Mouse (Mus musculus) midbrain, embryonic 16.5 days (tissue): ENCODE data around the gene Clstn2. TPM values are rescaled to one million over a fixed set of nuclear protein-coding genes. Genes with fewer than 3 reads are reported as not detected.

Source experiments
- ATAC-seq: fragments of 200-750 bp; cut with Nextera tagmentation; 2 replicates; pipeline ENCODE4 v1.8.0; 2017; ENCODE audit warnings: moderate TSS enrichment
- H3K27ac ChIP-seq: fragments of 300-500 bp; sonication (generic); 2 replicates; pipeline ENCODE4 v1.5.1; 2014; ENCODE audit warnings: mild to moderate bottlenecking, low read length, mixed read lengths
- H3K27me3 ChIP-seq: fragments of 300-500 bp; sonication (generic); 2 replicates; pipeline ENCODE4 v1.6.1; 2014; ENCODE audit warnings: low read depth, low read length, mixed read lengths; ENCODE audit not compliant: control insufficient read depth, insufficient read depth
- H3K36me3 ChIP-seq: fragments of 300-500 bp; sonication (generic); 2 replicates; pipeline ENCODE4 v1.6.1; 2014; ENCODE audit warnings: mild to moderate bottlenecking, low read length, moderate library complexity, mixed read lengths; ENCODE audit not compliant: control insufficient read depth, insufficient read depth
- H3K4me1 ChIP-seq: fragments of 300-500 bp; sonication (generic); 2 replicates; pipeline ENCODE4 v1.6.1; 2014; ENCODE audit warnings: mild to moderate bottlenecking, low read length, mixed read lengths; ENCODE audit not compliant: control insufficient read depth, insufficient read depth
- H3K4me2 ChIP-seq: fragments of 300-500 bp; sonication (generic); 2 replicates; pipeline ENCODE4 v1.6.1; 2014; ENCODE audit warnings: mild to moderate bottlenecking, low read length, mixed read lengths
- H3K4me3 ChIP-seq: fragments of 300-500 bp; sonication (generic); 2 replicates; pipeline ENCODE4 v1.5.1; 2014; ENCODE audit warnings: low read depth, mild to moderate bottlenecking, low read length, moderate library complexity, mixed read lengths
- H3K9ac ChIP-seq: fragments of 300-500 bp; sonication (generic); 2 replicates; pipeline ENCODE4 v1.6.1; 2014; ENCODE audit warnings: low read depth, low read length, mixed read lengths
- H3K9me3 ChIP-seq: fragments of 300-500 bp; sonication (generic); replicated peaks from 2 replicates; pipeline ENCODE4 v1.6.1; 2014; ENCODE audit warnings: mild to moderate bottlenecking, low read length, mixed read lengths; ENCODE audit not compliant: control insufficient read depth, poor library complexity, severe bottlenecking
- WGBS: fragments of 180-500 bp; shearing (Covaris S2); extraction: QIAGEN DNeasy Blood & Tissue Kit; methylation state at CpG from one replicate; pipeline ENCODE4 v1.1.7; 2014; 5-methylcytosine and 5-hydroxymethylcytosine counted together
- polyA plus RNA-seq: library from polyadenylated mRNA; unstranded; fragments of >200 nt; fragmentation: Nextera tagmentation; extraction: Ambion mirVana; gene quantifications from 2 replicates; pipeline ENCODE4 v1.2.1, GENCODE M21; 2015

Clstn2 gene
- polyA plus RNA-seq, 1 experiment from 2014 or later = 10.2 TPM

DNA sequence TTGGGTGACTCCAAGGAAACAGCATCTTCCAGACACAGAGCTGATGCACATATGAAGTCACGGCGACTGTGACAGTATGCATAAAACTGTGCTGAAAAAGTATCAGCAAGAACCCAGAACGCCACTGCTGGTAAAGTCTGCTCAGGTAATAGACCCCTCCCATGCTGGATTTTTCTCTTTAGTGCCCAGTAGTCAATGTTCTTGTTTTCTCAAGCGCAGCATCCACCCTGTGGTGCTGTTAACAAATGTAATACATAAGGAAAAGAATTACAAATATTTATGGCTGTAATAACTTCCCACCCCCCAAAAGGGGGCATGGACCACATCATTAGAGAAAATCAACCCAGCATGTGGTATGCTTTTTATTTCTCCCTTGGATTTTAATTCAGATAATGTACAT, 372.0 kb downstream of the Clstn2 start:
- no peak for ATAC-seq
- Histone ChIP-seq H3K27ac (no peak overlapping the region), H3K4me2 (no peak overlapping the region)

DNA sequence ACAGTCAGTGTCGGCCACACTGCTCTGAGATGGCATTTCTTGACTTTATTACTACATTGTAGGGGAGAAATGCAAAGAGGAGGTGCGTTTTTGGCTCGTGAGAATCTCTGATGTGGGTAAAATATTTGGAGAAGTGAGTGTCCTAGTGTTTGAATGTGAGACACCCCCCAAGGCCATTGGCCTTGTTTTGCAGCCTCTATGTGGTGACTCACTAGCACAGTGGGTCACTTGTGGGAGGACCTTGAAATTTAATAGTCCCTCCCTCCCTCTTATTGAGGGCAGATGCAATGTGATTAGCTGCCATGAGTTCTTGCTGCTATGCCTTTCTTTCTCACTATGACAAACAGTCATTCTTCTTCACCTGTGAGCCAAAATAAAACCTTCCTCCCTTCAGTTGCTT, 374.2 kb downstream of the Clstn2 start:
- Histone ChIP-seq H3K27ac (no peak overlapping the region), H3K4me2 (no peak overlapping the region), H3K9me3 (no peaks in the 10 kb centered on the region), H3K27me3 (no peaks in the 10 kb centered on the region), H3K4me3 (no peak overlapping the region), H3K36me3 (no peaks in the 10 kb centered on the region), H3K9ac (no peak overlapping the region), H3K4me1 (no peaks in the 10 kb centered on the region)
- no peak for ATAC-seq
- WGBS = 81% methylated on average over 3 of the region's 3 CpGs

More for the DNA sequence above, 372.0 kb downstream of the Clstn2 start:
- H3K9me3 ChIP-seq = no peaks in the 10 kb centered on the region
- WGBS = 92% methylated on average over 4 of the region's 4 CpGs
- H3K4me3 ChIP-seq = no peak overlapping the region
- no peaks in the 10 kb centered on the region for H3K36me3 ChIP-seq
- no peaks in the 10 kb centered on the region for H3K27me3 ChIP-seq
- no peaks in the 10 kb centered on the region for H3K4me1 ChIP-seq
- no peak overlapping the region for H3K9ac ChIP-seq

DNA sequence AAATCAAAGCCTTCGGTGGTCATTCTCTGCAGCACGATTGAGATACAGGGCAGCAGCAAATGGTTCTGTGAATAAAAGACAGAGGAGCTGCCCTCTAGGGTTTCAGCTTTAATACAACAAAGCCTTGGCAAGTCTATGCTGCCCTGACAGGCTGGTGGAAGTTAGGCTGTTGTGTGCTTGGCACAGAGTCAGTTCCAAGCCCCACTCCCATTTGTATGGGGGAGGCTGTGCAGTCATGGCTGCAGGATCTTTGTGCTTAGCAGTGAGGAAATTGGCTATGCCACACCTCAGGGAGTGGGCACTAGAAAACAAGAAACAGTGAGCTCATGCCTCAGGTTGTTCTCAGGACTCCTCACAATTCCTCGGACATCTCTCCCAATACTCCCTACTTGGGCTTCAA, 384.6 kb downstream of the Clstn2 start:
- 66% methylated on average over 3 of the region's 3 CpGs for WGBS

DNA sequence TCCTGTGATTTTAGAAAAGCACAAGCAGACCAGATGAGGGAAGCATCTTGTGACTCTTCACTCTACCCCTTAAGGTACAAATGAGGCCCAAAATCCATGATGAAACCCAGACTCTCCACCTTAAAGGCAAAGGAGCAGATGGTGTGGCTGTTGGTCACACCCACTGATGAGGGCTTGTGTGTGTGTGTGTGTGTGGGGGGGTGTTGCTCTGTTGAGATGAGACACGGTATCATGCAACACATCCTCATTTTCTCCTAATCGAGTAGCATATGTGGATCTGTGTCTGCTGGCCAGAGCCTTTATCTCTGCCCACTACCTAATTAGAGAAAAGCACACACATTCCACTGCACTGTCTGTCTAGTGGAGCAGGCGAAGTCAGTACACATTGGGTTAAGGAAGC, 387.2 kb downstream of the Clstn2 start:
- Histone ChIP-seq H3K36me3 (no peaks in the 10 kb centered on the region), H3K4me1 (no peaks in the 10 kb centered on the region)
- WGBS = 93% methylated on average over 3 of the region's 3 CpGs

More for the DNA sequence above, 384.6 kb downstream of the Clstn2 start:
- ATAC-seq = no peak; the same call in 1 of the 2 replicates
- Histone ChIP-seq H3K36me3 (no peaks in the 10 kb centered on the region), H3K27ac (no peak overlapping the region), H3K4me2 (no peak overlapping the region), H3K9ac (no peak overlapping the region), H3K4me1 (no peaks in the 10 kb centered on the region), H3K9me3 (no peaks in the 10 kb centered on the region), H3K27me3 (no peaks in the 10 kb centered on the region), H3K4me3 (no peak overlapping the region)

DNA sequence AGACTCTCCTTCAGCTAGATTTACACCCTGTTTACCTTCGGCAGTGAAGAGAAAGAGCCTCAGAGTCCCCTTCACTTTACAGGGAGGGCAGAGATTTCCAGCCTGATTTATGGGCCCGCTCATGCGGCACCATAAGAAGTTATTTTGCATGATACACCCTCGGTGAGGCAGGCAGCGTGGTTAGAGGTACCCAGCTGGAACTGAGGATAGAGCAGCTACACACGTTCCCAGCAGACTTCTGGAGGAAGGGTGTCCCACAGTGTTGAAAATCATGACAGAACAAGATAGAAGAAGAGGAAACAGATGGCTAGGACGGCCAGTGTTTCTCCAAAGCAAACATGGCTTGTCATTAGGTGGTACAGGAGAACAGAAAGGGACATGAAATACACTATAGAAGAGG, 390.6 kb downstream of the Clstn2 start:
- no peaks in the 10 kb centered on the region for H3K4me1 ChIP-seq
- no peak for ATAC-seq
- H3K36me3 ChIP-seq = no peaks in the 10 kb centered on the region
- no peak overlapping the region for H3K27ac ChIP-seq
- no peak overlapping the region for H3K4me3 ChIP-seq
- no peak overlapping the region for H3K9ac ChIP-seq
- 79% methylated on average over 7 of the region's 7 CpGs for WGBS
- H3K27me3 ChIP-seq = no peaks in the 10 kb centered on the region
- no peak overlapping the region for H3K4me2 ChIP-seq
- H3K9me3 ChIP-seq = no peaks in the 10 kb centered on the region

More for the DNA sequence above, 387.2 kb downstream of the Clstn2 start:
- ATAC-seq = no peak
- H3K27ac ChIP-seq = no peak overlapping the region
- no peak overlapping the region for H3K4me2 ChIP-seq
- no peaks in the 10 kb centered on the region for H3K9me3 ChIP-seq
- no peaks in the 10 kb centered on the region for H3K27me3 ChIP-seq
- no peak overlapping the region for H3K9ac ChIP-seq
- H3K4me3 ChIP-seq = no peak overlapping the region

DNA sequence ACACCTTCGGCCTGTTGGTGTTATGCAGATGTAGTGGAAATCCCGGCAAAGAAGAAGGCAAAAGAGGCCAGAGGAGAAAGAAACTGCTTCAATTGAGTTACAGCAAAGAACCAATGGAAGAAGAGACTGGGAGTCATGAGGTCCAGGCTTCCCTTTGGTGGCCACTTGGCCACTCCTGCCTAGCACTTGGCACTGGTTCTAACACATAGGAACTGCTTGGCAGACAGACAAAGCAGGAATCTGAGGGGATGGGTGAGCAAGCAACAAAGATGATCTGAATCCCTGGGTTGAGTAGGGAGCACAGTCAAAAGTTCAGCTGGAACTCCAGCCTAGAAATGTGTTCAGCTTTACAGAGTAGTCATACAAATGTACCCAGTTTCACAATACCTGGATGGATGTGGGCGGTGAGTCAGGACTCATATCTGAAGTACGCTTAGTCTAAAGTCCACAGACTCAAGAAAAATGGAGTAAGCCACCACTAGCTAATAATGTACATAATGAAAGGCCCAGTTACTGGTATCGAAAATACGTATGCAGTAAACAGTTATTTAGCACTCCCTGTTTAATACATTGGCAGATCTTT, 392.9 kb downstream of the Clstn2 start:
- H3K4me3 ChIP-seq = no peak overlapping the region
- no peak for ATAC-seq
- 94% methylated on average over 6 of the region's 6 CpGs for whole genome bisulfite sequencing
- H3K4me2 ChIP-seq = no peak overlapping the region
- no peaks in the 10 kb centered on the region for H3K9me3 ChIP-seq
- no peaks in the 10 kb centered on the region for H3K36me3 ChIP-seq
- H3K4me1 ChIP-seq = no peaks in the 10 kb centered on the region
- H3K9ac ChIP-seq = no peak overlapping the region
- no peaks in the 10 kb centered on the region for H3K27me3 ChIP-seq
- H3K27ac ChIP-seq = no peak overlapping the region

DNA sequence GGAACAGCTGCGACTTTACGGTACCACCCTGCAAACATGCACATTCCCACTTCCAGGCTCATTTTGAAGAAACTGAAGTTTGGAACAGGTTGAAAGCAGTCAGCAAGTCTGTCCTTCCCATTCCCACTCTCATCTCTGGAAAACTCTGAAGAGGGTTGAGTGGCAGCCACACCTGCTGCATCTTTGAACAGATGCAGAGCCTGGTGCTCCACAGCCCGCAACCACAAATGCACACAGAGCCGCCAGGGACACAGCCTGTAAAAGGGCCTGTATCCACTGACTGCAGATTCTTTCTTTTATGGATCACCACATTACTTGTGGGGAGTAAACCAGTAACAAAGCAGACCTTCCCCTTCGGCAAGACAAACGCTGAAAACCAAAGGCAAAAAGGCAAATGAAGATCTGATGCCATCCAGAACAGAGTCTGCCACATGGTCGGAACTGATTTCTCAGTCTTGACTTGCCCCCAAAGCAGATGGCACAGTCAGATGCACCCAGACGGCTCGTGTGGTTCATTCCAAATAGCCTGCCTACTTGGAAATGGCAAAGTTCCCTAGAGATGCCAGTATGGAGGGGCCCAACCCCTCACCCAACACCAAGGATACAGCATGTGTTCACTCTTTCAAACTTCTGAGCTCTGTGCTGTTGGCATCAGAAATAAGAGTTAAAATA, 394.2 kb downstream of the Clstn2 start:
- no peaks in the 10 kb centered on the region for H3K9me3 ChIP-seq
- WGBS = 89% methylated on average over 9 of the region's 9 CpGs

DNA sequence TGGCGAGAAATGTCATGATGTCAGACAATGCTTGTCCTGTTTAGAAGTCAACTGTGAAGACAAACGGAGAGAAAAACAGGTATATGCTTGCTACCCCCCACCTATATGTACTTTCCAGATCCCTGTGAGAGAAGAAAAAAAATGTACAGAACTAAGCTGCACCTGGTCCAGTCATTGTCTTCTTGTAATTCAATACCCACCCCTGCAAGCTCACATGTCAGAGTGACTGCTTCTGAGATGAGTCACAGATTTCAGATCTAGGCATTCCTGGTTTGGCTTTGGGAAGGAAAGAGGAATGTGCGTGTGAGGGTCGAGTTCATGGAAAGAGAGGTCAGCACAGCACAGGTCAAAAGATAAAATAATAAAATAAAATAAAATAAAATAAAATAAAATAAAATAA, 397.6 kb downstream of the Clstn2 start:
- H3K9ac ChIP-seq = no peak overlapping the region
- ATAC-seq = no peak
- 84% methylated on average over 4 of the region's 4 CpGs for WGBS

More for the DNA sequence above, 394.2 kb downstream of the Clstn2 start:
- H3K4me2 ChIP-seq = no peak overlapping the region
- ATAC-seq = no peak
- no peak overlapping the region for H3K4me3 ChIP-seq
- H3K4me1 ChIP-seq = no peaks in the 10 kb centered on the region
- no peak overlapping the region for H3K9ac ChIP-seq
- no peaks in the 10 kb centered on the region for H3K36me3 ChIP-seq
- no peaks in the 10 kb centered on the region for H3K27me3 ChIP-seq
- H3K27ac ChIP-seq = no peak overlapping the region

DNA sequence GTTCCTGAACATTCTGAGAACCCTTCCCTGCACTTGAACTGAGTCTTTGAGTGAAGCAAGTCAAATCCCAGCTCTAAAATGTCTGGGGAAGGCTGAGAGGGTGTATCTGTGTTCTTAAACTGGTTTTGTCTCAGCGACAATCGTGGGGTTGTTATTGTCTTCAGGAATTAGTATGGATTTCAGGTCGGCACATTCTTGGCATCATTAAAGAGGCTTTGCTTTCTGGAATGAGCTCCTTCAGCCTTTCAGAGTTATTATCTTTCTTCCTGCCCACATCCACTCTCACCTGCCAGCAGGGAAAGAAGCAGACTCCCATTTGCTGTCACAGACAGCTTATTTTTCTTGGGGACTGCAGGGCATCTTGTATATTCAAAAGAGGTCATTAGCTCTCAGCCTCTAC, 398.1 kb downstream of the Clstn2 start:
- no peak overlapping the region for H3K4me3 ChIP-seq
- no peaks in the 10 kb centered on the region for H3K9me3 ChIP-seq
- H3K36me3 ChIP-seq = no peaks in the 10 kb centered on the region
- no peaks in the 10 kb centered on the region for H3K4me1 ChIP-seq
- no peak overlapping the region for H3K9ac ChIP-seq
- no peak overlapping the region for H3K4me2 ChIP-seq
- no peak for ATAC-seq
- no peaks in the 10 kb centered on the region for H3K27me3 ChIP-seq
- H3K27ac ChIP-seq = no peak overlapping the region
- WGBS = 63% methylated on average over 3 of the region's 3 CpGs

More for the DNA sequence above, 397.6 kb downstream of the Clstn2 start:
- H3K9me3 ChIP-seq = no peaks in the 10 kb centered on the region
- no peaks in the 10 kb centered on the region for H3K27me3 ChIP-seq
- H3K4me3 ChIP-seq = no peak overlapping the region
- no peak overlapping the region for H3K27ac ChIP-seq
- no peaks in the 10 kb centered on the region for H3K36me3 ChIP-seq
- H3K4me1 ChIP-seq = no peaks in the 10 kb centered on the region
- no peak overlapping the region for H3K4me2 ChIP-seq
